Mouse (Mus musculus) midbrain, postnatal 0 days (tissue): ENCODE results near the gene Zfp131. TPM values are rescaled to one million over a fixed set of nuclear protein-coding genes. Genes with fewer than 3 reads are reported as not detected.
"Not testable (repeated sequence)": the region's sequence is repeated elsewhere in the genome, so short reads cannot be mapped to it uniquely, and the experiment has no call there.

Source experiments
- ATAC-seq: fragments of 200-750 bp; cut with Nextera tagmentation; 2 replicates; pipeline ENCODE4 v1.8.0; 2017; ENCODE audit warnings: moderate number of reproducible peaks, mild to moderate bottlenecking, moderate TSS enrichment, moderate library complexity; ENCODE audit not compliant: low FRiP score
- DNase-seq: peaks from one replicate; pipeline ENCODE4 v3.0.0-alpha.2; 2015; ENCODE audit warnings: low spot score
- H3K27ac ChIP-seq: fragments of 300-500 bp; sonication (generic); 2 replicates; pipeline ENCODE4 v1.5.1; 2014; ENCODE audit warnings: low read depth, mild to moderate bottlenecking, low read length, mixed read lengths
- H3K27me3 ChIP-seq: fragments of 300-500 bp; sonication (generic); 2 replicates; pipeline ENCODE4 v1.6.1; 2014; ENCODE audit warnings: low read length, control low read depth, mixed read lengths; ENCODE audit not compliant: insufficient read depth
- H3K36me3 ChIP-seq: fragments of 300-500 bp; sonication (generic); 2 replicates; pipeline ENCODE4 v1.6.1; 2014; ENCODE audit warnings: low read length, control low read depth, mixed read lengths; ENCODE audit not compliant: insufficient read depth
- H3K4me1 ChIP-seq: fragments of 300-500 bp; sonication (generic); 2 replicates; pipeline ENCODE4 v1.6.1; 2014; ENCODE audit warnings: mild to moderate bottlenecking, control low read depth, antibody characterized with exemption, low read length, mixed read lengths; ENCODE audit not compliant: insufficient read depth
- H3K4me2 ChIP-seq: fragments of 300-500 bp; sonication (generic); 2 replicates; pipeline ENCODE4 v1.6.1; 2014; ENCODE audit warnings: low read depth, mild to moderate bottlenecking, low read length, mixed read lengths; ENCODE audit not compliant: poor library complexity, severe bottlenecking
- H3K4me3 ChIP-seq: fragments of 300-500 bp; sonication (generic); 2 replicates; pipeline ENCODE4 v1.5.1; 2014; ENCODE audit warnings: low read depth, mild to moderate bottlenecking, low read length, moderate library complexity
- H3K9ac ChIP-seq: fragments of 300-500 bp; sonication (generic); replicated peaks from 2 replicates; pipeline ENCODE4 v1.6.1; 2014; ENCODE audit warnings: mild to moderate bottlenecking, low read length, moderate library complexity, mixed read lengths; ENCODE audit not compliant: poor library complexity, severe bottlenecking
- H3K9me3 ChIP-seq: fragments of 300-500 bp; sonication (generic); 2 replicates; pipeline ENCODE4 v1.6.1; 2016; ENCODE audit warnings: low read length, control low read depth
- CTCF ChIP-seq: IDR thresholded peaks from 2 replicates; pipeline ENCODE4 v1.5.1; 2016; ENCODE audit warnings: antibody characterized with exemption, mild to moderate bottlenecking
- WGBS: fragments of 180-500 bp; shearing (Covaris S2); extraction: QIAGEN DNeasy Blood & Tissue Kit; methylation state at CpG from one replicate; pipeline ENCODE4 v1.1.7; 2014; 5-methylcytosine and 5-hydroxymethylcytosine counted together
- polyA plus RNA-seq: library from polyadenylated mRNA; unstranded; fragments of >200 nt; fragmentation: Nextera tagmentation; extraction: Ambion mirVana; gene quantifications from 2 replicates; pipeline ENCODE4 v1.2.1, GENCODE M21; 2015
- total RNA-seq: library from RNA; depleted of rRNA; stranded (reverse); fragments of >200 nt; gene quantifications from 2 replicates; pipeline ENCODE4 v1.2.3, GENCODE M21; 2014; rRNA removed

The Zfp131 gene
- total RNA-seq (26.4 and 33.8 TPM in 2 replicates), polyA plus RNA-seq (22.3 and 25.9 TPM in 2 replicates)

- Histone ChIP-seq H3K4me2 (peak within 1 kb of the TSS; percentile 61), H3K27me3 (no peaks in the 10 kb centered on the region), H3K27ac (peak within 1 kb of the TSS; percentile 95), H3K9me3 (no peaks in the 10 kb centered on the region), H3K4me3 (peak within 1 kb of the TSS; percentile 87), H3K9ac (peak within 1 kb of the TSS; percentile 83), H3K36me3 (peaks cover 6% of the 10 kb centered on the region; the same call in 1 of the 2 replicates), H3K4me1 (no peaks in the 10 kb centered on the region)
- no peak for TF ChIP-seq CTCF
- peak; percentile 97 for DNase-seq
- WGBS: under 1% methylated on average over 46 of the region's 86 CpGs
- peak; percentile 97 for ATAC-seq
Observed at GRCm38 (mm10) chr13:119790761-119791579, at the start of gene Zfp131. Gene Zfp131, minus strand, starts transcription at chr13:119790889.

GRCm38 (mm10) chr13:119839982-119840381 is 49.3 kb upstream of the Zfp131 start:
- H3K27me3 ChIP-seq, H3K36me3 ChIP-seq, H3K9ac ChIP-seq, H3K4me3 ChIP-seq, H3K27ac ChIP-seq, H3K4me1 ChIP-seq, H3K4me2 ChIP-seq, H3K9me3 ChIP-seq: not testable (repeated sequence)
- ATAC-seq: peak; percentile 62
- 18% methylated on average over 6 of the region's 6 CpGs for WGBS
- TF ChIP-seq CTCF: peak; percentile 69
- DNase-seq: peak; percentile 14

GRCm38 (mm10) chr13:119837719-119838337 is 47.1 kb upstream of the Zfp131 start:
- 9% methylated on average over 14 of the region's 23 CpGs for WGBS
- DNase-seq: peak; percentile 40
- not testable (repeated sequence) for H3K27ac ChIP-seq, H3K4me1 ChIP-seq, H3K9me3 ChIP-seq, H3K4me2 ChIP-seq, H3K27me3 ChIP-seq, H3K36me3 ChIP-seq, H3K4me3 ChIP-seq, H3K9ac ChIP-seq
- peak; percentile 51 for TF ChIP-seq CTCF
- peak; percentile 28; the same call in 1 of the 2 replicates for ATAC-seq

- DNase-seq, H3K36me3 ChIP-seq, H3K9me3 ChIP-seq, H3K9ac ChIP-seq, H3K27me3 ChIP-seq, H3K27ac ChIP-seq, H3K4me2 ChIP-seq, H3K4me1 ChIP-seq: not testable (repeated sequence)
- peak; percentile 59 for ATAC-seq
- TF ChIP-seq CTCF: peak; percentile 42
- H3K4me3 ChIP-seq: peak overlapping the region; percentile 16; the same call in 1 of the 2 replicates
- 13% methylated on average over 20 of the region's 23 CpGs for WGBS
Observed at GRCm38 (mm10) chr13:119836324-119836811, 45.7 kb upstream of the Zfp131 start.

- DNase-seq (peak; percentile 50), ATAC-seq (peak; percentile 55)
- H3K36me3 ChIP-seq, H3K9ac ChIP-seq, H3K4me1 ChIP-seq, H3K9me3 ChIP-seq, H3K27ac ChIP-seq, H3K27me3 ChIP-seq, H3K4me2 ChIP-seq: not testable (repeated sequence)
- 16% methylated on average over 18 of the region's 25 CpGs for WGBS
- TF ChIP-seq CTCF: peak; percentile 53
- peak within 1 kb of the TSS; percentile 16; the same call in 1 of the 2 replicates for H3K4me3 ChIP-seq
Observed at GRCm38 (mm10) chr13:119835320-119836056, 44.8 kb upstream of the Zfp131 start, which contains the start of gene D13Ertd608e. Gene D13Ertd608e, plus strand, starts transcription at chr13:119836006.

- ATAC-seq, H3K27me3 ChIP-seq, H3K27ac ChIP-seq, H3K9me3 ChIP-seq, H3K36me3 ChIP-seq, H3K4me3 ChIP-seq, H3K4me2 ChIP-seq, DNase-seq, H3K4me1 ChIP-seq, H3K9ac ChIP-seq: not testable (repeated sequence)
Observed at GRCm38 (mm10) chr13:119830116-119830515, 39.4 kb upstream of the Zfp131 start, which contains the start of gene AF067063. Gene AF067063, minus strand, starts transcription at chr13:119830216.
